Mouse (Mus musculus) ES-Bruce4 (cell line): ENCODE data around the gene Gkap1. TPM values are rescaled to one million over a fixed set of nuclear protein-coding genes. Genes with fewer than 3 reads are reported as not detected.

Source experiments
- H3K27ac ChIP-seq: 2 replicates; pipeline ENCODE4 v1.5.1; 2012; ENCODE audit warnings: low read length, inconsistent platforms; ENCODE audit not compliant: insufficient read depth
- H3K27me3 ChIP-seq: 2 replicates; pipeline ENCODE4 v1.6.1; 2012; ENCODE audit warnings: mild to moderate bottlenecking, low read length, inconsistent platforms; ENCODE audit not compliant: control insufficient read depth, poor library complexity, insufficient read depth, severe bottlenecking
- H3K36me3 ChIP-seq: 2 replicates; pipeline ENCODE4 v1.6.1; 2012; ENCODE audit warnings: inconsistent platforms, mild to moderate bottlenecking, low read length, moderate library complexity; ENCODE audit not compliant: control insufficient read depth, poor library complexity, insufficient read depth, severe bottlenecking
- H3K4me1 ChIP-seq: one replicate; pipeline ENCODE4 v1.8.1; 2011; ENCODE audit warnings: low read length; ENCODE audit not compliant: control insufficient read depth, insufficient read depth
- H3K4me3 ChIP-seq: 2 replicates; pipeline ENCODE4 v1.5.1; 2011; ENCODE audit warnings: low read depth, mild to moderate bottlenecking, low read length
- H3K9ac ChIP-seq: 2 replicates; pipeline ENCODE4 v1.6.1; 2012; ENCODE audit warnings: low read depth, mild to moderate bottlenecking, inconsistent platforms; ENCODE audit not compliant: poor library complexity, severe bottlenecking
- H3K9me3 ChIP-seq: replicated peaks from 2 replicates; pipeline ENCODE4 v1.6.1; 2012; ENCODE audit warnings: mild to moderate bottlenecking, low read length, inconsistent platforms; ENCODE audit not compliant: control insufficient read depth, poor library complexity, insufficient read depth, severe bottlenecking
- CTCF ChIP-seq: IDR thresholded peaks from one replicate; pipeline ENCODE4 v1.8.1; 2011; ENCODE audit warnings: low read depth, low read length
- EP300 ChIP-seq: IDR thresholded peaks from 2 replicates; pipeline ENCODE4 v1.6.1; 2011; ENCODE audit warnings: low read depth, low read length; ENCODE audit not compliant: insufficient read depth
- POLR2A ChIP-seq: IDR thresholded peaks from one replicate; pipeline ENCODE4 v1.8.1; 2011; ENCODE audit warnings: low read length; ENCODE audit not compliant: insufficient read depth
- polyA plus RNA-seq: library from polyadenylated mRNA; stranded (reverse); fragments of >200 nt; gene quantifications from 2 replicates; pipeline ENCODE4 v1.2.4, GENCODE M21; 2011; ENCODE audit warnings: low read depth; ENCODE audit not compliant: missing spikeins, insufficient read depth, insufficient read length

The Gkap1 gene
- 41.8 and 44.2 TPM in 2 replicates for polyA plus RNA-seq

DNA sequence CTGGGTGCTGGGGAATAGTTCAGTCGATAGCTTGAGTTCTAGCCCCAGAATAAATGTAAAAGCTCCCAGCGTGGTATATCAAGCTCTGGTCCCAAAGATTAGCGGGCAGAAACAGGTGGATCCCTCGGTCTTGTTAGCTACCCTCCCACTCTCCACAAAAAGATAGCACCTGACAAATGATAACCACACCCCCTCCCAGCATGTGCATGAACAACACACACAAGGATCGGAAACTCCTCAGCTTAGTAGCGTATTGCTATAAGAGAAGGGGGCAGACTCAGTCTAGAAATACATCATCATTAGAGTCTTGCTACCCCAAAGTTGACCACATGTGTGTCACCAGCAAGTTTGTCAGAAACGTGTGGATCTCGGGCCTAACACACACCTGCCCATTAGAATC, at the start of gene Gkap1:
Gene Gkap1, minus strand, starts transcription at position 101 of the 400 bp plus-strand sequence.
- no peaks in the 10 kb centered on the region for H3K36me3 ChIP-seq
- TF ChIP-seq EP300 (no peak), POLR2A (no peak), CTCF (no peak)
- peak within 1 kb of the TSS; percentile 67 for H3K4me3 ChIP-seq
- H3K27ac ChIP-seq: no peak within 1 kb of the TSS
- H3K4me1 ChIP-seq: no peaks in the 10 kb centered on the region
- no peaks in the 10 kb centered on the region for H3K9me3 ChIP-seq
- H3K9ac ChIP-seq: peak within 1 kb of the TSS; percentile 70
- H3K27me3 ChIP-seq: peaks cover 5% of the 10 kb centered on the region

DNA sequence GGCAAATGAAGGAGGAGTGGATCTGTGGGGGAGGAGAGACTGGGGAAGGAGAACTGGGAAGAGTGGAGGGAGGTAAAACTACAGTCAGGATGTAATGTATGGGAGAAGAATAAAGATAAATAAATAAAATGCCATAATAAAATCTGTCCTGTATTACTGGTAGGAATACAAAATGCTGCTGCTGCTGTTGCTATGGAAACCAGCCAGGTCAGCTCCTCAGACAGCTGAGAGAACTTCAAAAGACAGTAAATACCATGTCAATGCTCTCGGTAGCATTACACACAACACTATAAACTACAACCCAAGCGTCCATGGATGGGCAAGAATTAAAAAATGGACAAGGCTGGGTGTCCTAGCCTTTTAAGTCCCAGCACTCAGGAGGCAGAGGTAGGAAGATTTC, 42.3 kb upstream of the Gkap1 start:
- Histone ChIP-seq H3K9me3 (no peaks in the 10 kb centered on the region), H3K27ac (no peak overlapping the region), H3K4me1 (peaks cover 3% of the 10 kb centered on the region), H3K36me3 (no peaks in the 10 kb centered on the region), H3K27me3 (no peaks in the 10 kb centered on the region), H3K4me3 (no peak overlapping the region), H3K9ac (no peak overlapping the region)
- TF ChIP-seq CTCF (no peak), EP300 (no peak), POLR2A (no peak)

DNA sequence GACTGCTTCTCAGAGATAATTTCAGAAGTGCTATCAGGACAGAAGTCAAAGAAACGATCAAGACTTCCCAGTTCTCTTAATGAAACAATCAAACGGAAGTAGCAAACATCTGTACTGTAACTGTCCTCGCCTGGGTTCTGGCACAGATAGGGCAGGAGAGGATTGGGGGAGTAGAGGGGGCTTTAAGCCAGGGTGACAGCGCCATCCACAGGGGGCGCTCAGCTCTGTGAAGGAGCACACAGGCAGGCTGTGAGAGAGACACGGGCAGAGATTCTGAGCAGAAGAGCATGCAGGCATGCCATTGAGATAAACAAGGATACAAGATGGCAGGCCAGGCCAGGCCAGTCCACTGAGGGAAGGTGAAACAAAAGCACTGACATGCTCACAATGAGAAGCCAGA, 39.5 kb upstream of the Gkap1 start:
- no peak overlapping the region for H3K4me3 ChIP-seq
- peaks cover 1% of the 10 kb centered on the region for H3K4me1 ChIP-seq
- no peaks in the 10 kb centered on the region for H3K9me3 ChIP-seq
- TF ChIP-seq CTCF (peak; percentile 39), EP300 (no peak), POLR2A (no peak)
- no peak overlapping the region for H3K27ac ChIP-seq
- no peaks in the 10 kb centered on the region for H3K27me3 ChIP-seq
- H3K9ac ChIP-seq: no peak overlapping the region
- no peaks in the 10 kb centered on the region for H3K36me3 ChIP-seq

- Histone ChIP-seq H3K4me3 (no peak overlapping the region), H3K9me3 (no peaks in the 10 kb centered on the region), H3K4me1 (peaks cover 1% of the 10 kb centered on the region), H3K9ac (no peak overlapping the region), H3K27me3 (no peaks in the 10 kb centered on the region), H3K36me3 (no peaks in the 10 kb centered on the region), H3K27ac (no peak overlapping the region)
- no peak for TF ChIP-seq POLR2A
- TF ChIP-seq CTCF: no peak
- TF ChIP-seq EP300: 0 out of 2 replicates have a peak, but pooled peaks have one; percentile 43
Observed at GRCm38 (mm10) chr13:58313758-58314157, 38.3 kb upstream of the Gkap1 start.

GRCm38 (mm10) chr13:58311351-58311750, 35.9 kb upstream of the Gkap1 start:
- H3K27me3 ChIP-seq: no peaks in the 10 kb centered on the region
- TF ChIP-seq CTCF (peak; percentile 57), EP300 (no peak), POLR2A (no peak)
- no peak overlapping the region for H3K9ac ChIP-seq
- H3K9me3 ChIP-seq: no peaks in the 10 kb centered on the region
- no peak overlapping the region for H3K27ac ChIP-seq
- no peak overlapping the region for H3K4me3 ChIP-seq
- peaks cover 1% of the 10 kb centered on the region for H3K4me1 ChIP-seq
- H3K36me3 ChIP-seq: no peaks in the 10 kb centered on the region

GRCm38 (mm10) chr13:58309499-58309898, 34.0 kb upstream of the Gkap1 start:
- Histone ChIP-seq H3K4me1 (peaks cover 4% of the 10 kb centered on the region), H3K27ac (no peak overlapping the region), H3K36me3 (no peaks in the 10 kb centered on the region), H3K4me3 (no peak overlapping the region), H3K9me3 (no peaks in the 10 kb centered on the region), H3K27me3 (no peaks in the 10 kb centered on the region), H3K9ac (no peak overlapping the region)
- no peak for TF ChIP-seq POLR2A
- TF ChIP-seq EP300: no peak
- no peak for TF ChIP-seq CTCF
